ENCODE assay signal across 10 mouse cellular contexts in genomic region chr15:100830682-100831081, GRCm38 (mm10). TPM values are rescaled to one million over a fixed set of nuclear protein-coding genes. Genes with fewer than 3 reads are reported as not detected.
DNase-seq lines count a peak whose midpoint lies in the region; ATAC-seq and TF ChIP-seq lines count a peak whose summit lies in the region.
"Had no signal": no experiment of that assay in that cellular context is flagged by ENCODE, and none has a peak within 500 bp of the region (broad histone marks: within the 10 kb centered on the region; RNA-seq: fewer than 3 reads in every experiment).

No protein-coding gene starts in this region.

- TF ChIP-seq EP300 in liver, postnatal 0 days (IDR thresholded peaks at IDR 0.05; ENCODE audit: low read depth) = no peak

- peak; percentile 65 for TF ChIP-seq CTCF in liver, postnatal 0 days (IDR thresholded peaks at IDR 0.05; ENCODE audit: low read depth)
- TF ChIP-seq CTCF in brain, embryonic 14.5 days (IDR thresholded peaks at IDR 0.05; ENCODE audit: borderline replicate concordance, extremely low read depth, insufficient read depth, insufficient read length) = peak; percentile 49; the same call in 1 of the 2 replicates
- TF ChIP-seq CTCF in small intestine, adult 2 months (IDR thresholded peaks at IDR 0.05; ENCODE audit: extremely low read depth, insufficient read length, insufficient replicate concordance, low read depth, low read length) = peak; percentile 41; the same call in 1 of the 2 replicates

- no peak overlapping the region for H3K4me2 ChIP-seq in liver, postnatal 0 days (ENCODE audit: low read depth, low read length)
- no peak overlapping the region for H3K4me2 ChIP-seq in liver, embryonic 12.5 days
- H3K4me2 ChIP-seq: limb, embryonic 15.5 days; neural tube, embryonic 12.5 days had no signal

- no peak overlapping the region for H3K4me3 ChIP-seq in liver, postnatal 0 days (ENCODE audit: low read depth, low read length)
- no peak overlapping the region for H3K4me3 ChIP-seq in liver, embryonic 12.5 days
- H3K4me3 ChIP-seq in small intestine, adult 2 months (ENCODE audit: low read depth, low read length) = no peak overlapping the region
- H3K4me3 ChIP-seq: limb, embryonic 15.5 days; neural tube, embryonic 12.5 days had no signal

- WGBS in liver, postnatal 0 days (ENCODE audit: insufficient replicate concordance) = 52% methylated on average over 6 of the region's 6 CpGs
- WGBS in liver, embryonic 12.5 days (ENCODE audit: insufficient replicate concordance) = 44% methylated on average over 6 of the region's 6 CpGs
- WGBS in small intestine, adult 2 months = 71% methylated on average over 6 of the region's 6 CpGs

- H3K4me1 ChIP-seq in liver, postnatal 0 days (ENCODE audit: insufficient read depth) = no peaks in the 10 kb centered on the region
- H3K4me1 ChIP-seq in liver, embryonic 12.5 days = no peaks in the 10 kb centered on the region
- H3K4me1 ChIP-seq in small intestine, adult 2 months (ENCODE audit: control insufficient read depth, insufficient read depth, insufficient read length, low read length) = no peaks in the 10 kb centered on the region
- H3K4me1 ChIP-seq: neural tube, embryonic 12.5 days had no signal

- H3K9ac ChIP-seq in liver, postnatal 0 days (replicated peaks) = no peak overlapping the region
- no peak overlapping the region for H3K9ac ChIP-seq in liver, embryonic 12.5 days
- H3K9ac ChIP-seq: limb, embryonic 15.5 days; neural tube, embryonic 12.5 days had no signal

- no peaks in the 10 kb centered on the region for H3K9me3 ChIP-seq in liver, postnatal 0 days (ENCODE audit: low read length)
- no peaks in the 10 kb centered on the region for H3K9me3 ChIP-seq in liver, embryonic 12.5 days (replicated peaks)
- H3K9me3 ChIP-seq: limb, embryonic 15.5 days; neural tube, embryonic 12.5 days had no signal

- H3K36me3 ChIP-seq in liver, postnatal 0 days (replicated peaks; ENCODE audit: insufficient read depth, low read length) = no peaks in the 10 kb centered on the region
- no peaks in the 10 kb centered on the region for H3K36me3 ChIP-seq in liver, embryonic 12.5 days
- no peaks in the 10 kb centered on the region for H3K36me3 ChIP-seq in small intestine, adult 2 months (ENCODE audit: control insufficient read depth, insufficient read depth, low read length)
- H3K36me3 ChIP-seq: limb, embryonic 15.5 days; neural tube, embryonic 12.5 days had no signal

- no peak overlapping the region for H3K27ac ChIP-seq in liver, postnatal 0 days (ENCODE audit: low read depth)
- no peak overlapping the region for H3K27ac ChIP-seq in liver, embryonic 12.5 days
- H3K27ac ChIP-seq in small intestine, adult 2 months (ENCODE audit: insufficient read depth, low read depth, low read length) = no peak overlapping the region
- H3K27ac ChIP-seq: limb, embryonic 15.5 days; neural tube, embryonic 12.5 days had no signal

- H3K27me3 ChIP-seq in liver, postnatal 0 days (ENCODE audit: insufficient read depth, low read length) = no peaks in the 10 kb centered on the region
- peaks cover 33% of the 10 kb centered on the region for H3K27me3 ChIP-seq in liver, embryonic 12.5 days (replicated peaks)
- H3K27me3 ChIP-seq in small intestine, adult 2 months (ENCODE audit: control insufficient read depth, insufficient read depth, low read length) = no peaks in the 10 kb centered on the region; the same call in 1 of the 2 replicates
- H3K27me3 ChIP-seq: neural tube, embryonic 12.5 days had no signal

- peak; percentile 59 for DNase-seq in CD4-positive, CD25-positive, alpha-beta regulatory T cell, adult 2 months (ENCODE audit: low read depth, low spot score)
- peak; percentile 29 for DNase-seq in liver, postnatal 0 days
- DNase-seq in brain, embryonic 14.5 days (ENCODE audit: low read depth) = no peak
- no peak for DNase-seq in urinary bladder, postnatal 25 days (ENCODE audit: low spot score)
- no peak for DNase-seq in kidney, postnatal 10 days

- TF ChIP-seq POLR2A in brain, embryonic 14.5 days (IDR thresholded peaks at IDR 0.05; ENCODE audit: borderline replicate concordance, extremely low read depth, insufficient read depth, insufficient read length, poor library complexity, severe bottlenecking) = no peak
- TF ChIP-seq POLR2A in small intestine, adult 2 months (IDR thresholded peaks at IDR 0.05; ENCODE audit: low read depth, low read length) = no peak

- ATAC-seq in CD4-positive, CD25-positive, alpha-beta regulatory T cell, adult 4 months = no peak
- no peak for ATAC-seq in liver, postnatal 0 days
- no peak for ATAC-seq in liver, embryonic 12.5 days

RNA-seq across cellular contexts. Expression of gene Scn8a, which starts 39.0 kb away (rescaled TPM):
- polyA plus RNA-seq in CD4-positive, CD25-positive, alpha-beta regulatory T cell, adult 4 months (2017; shearing (Covaris generic)) = under 1 TPM; 0.29 to 0.32 TPM
- polyA plus RNA-seq in liver, postnatal 0 days (2015; fragmentation: Nextera tagmentation; extraction: Ambion mirVana) = 0.44 and 0.63 TPM in 2 replicates
- 0.54 and 0.88 TPM in 2 replicates for polyA plus RNA-seq in liver, embryonic 12.5 days (2016; fragmentation: Nextera tagmentation; extraction: Ambion mirVana)
- 31.5 and 38.3 TPM in 2 replicates for polyA plus RNA-seq in brain, embryonic 14.5 days (2012; rRNA removed)
- 0.06 and 1.5 TPM in 2 replicates for polyA plus RNA-seq in small intestine, adult 2 months (2012; rRNA removed)

Comparison
In these comparisons a context has a peak if more than half of its experiments do, and no peak if none do; other contexts are left out.
1. DNase-seq: peak in CD4-positive, CD25-positive, alpha-beta regulatory T cell, adult 2 months (single experiment) and liver, postnatal 0 days (single experiment); none in brain, embryonic 14.5 days (single experiment), urinary bladder, postnatal 25 days (single experiment) and kidney, postnatal 10 days (single experiment).
2. RNA of gene Scn8a, which starts 39.0 kb away (polyA plus RNA-seq): 31.5 to 38.3 TPM in brain, embryonic 14.5 days; 0.54 to 0.88 TPM in liver, embryonic 12.5 days, 0.44 to 0.63 TPM in liver, postnatal 0 days, 0.29 to 0.32 TPM in CD4-positive, CD25-positive, alpha-beta regulatory T cell, adult 4 months and 0.06 to 1.5 TPM in small intestine, adult 2 months; every median in the first group is over 10 times any median in the second.
3. Peak in every context shown above with its lines, with median percentiles within 50 percentile points of each other: CTCF ChIP-seq.